Mouse (Mus musculus) splenic B cell, adult 2 months (primary cell): Measurements from ENCODE around the gene Cebpe.

ENCODE experiments used
- DNase-seq: peaks from one replicate; pipeline ENCODE4 v3.0.0-alpha.2; 2011; ENCODE audit warnings: low read depth, low spot score
- H3K27me3 ChIP-seq: 2 replicates; pipeline ENCODE4 v1.6.1; 2012; ENCODE audit warnings: mild to moderate bottlenecking, low read length, moderate library complexity, mixed read lengths; ENCODE audit not compliant: control insufficient read depth, poor library complexity, insufficient read depth, severe bottlenecking
- H3K36me3 ChIP-seq: 2 replicates; pipeline ENCODE4 v1.6.1; 2012; ENCODE audit warnings: mild to moderate bottlenecking, low read length, moderate library complexity, mixed read lengths; ENCODE audit not compliant: control insufficient read depth, poor library complexity, insufficient read depth, severe bottlenecking

The Cebpe gene

DNA sequence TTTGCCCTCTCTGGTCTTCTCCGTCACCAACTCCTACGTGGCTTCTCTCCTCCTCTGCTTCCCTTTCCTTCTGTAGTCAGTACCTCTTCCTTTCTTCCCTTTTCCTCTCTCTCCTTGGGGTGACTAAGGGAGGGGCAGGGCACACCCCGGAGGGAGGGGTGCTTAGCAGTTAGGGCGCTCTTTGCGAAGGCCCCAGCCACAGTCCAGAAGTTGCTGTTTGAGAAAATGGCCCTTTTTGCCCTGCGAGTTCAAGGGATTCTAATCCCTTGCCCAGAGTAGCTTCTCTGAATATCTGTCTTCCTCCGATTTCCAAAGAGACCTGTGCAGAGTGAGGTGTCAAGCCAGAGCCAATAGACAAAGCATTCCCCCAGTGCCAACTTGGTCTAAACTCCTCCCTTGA is at the start of gene Cebpe:
Gene Cebpe, minus strand, starts transcription at position 101 of the 400 bp plus-strand sequence.
- H3K36me3 ChIP-seq, result no peaks in the 10 kb centered on the region
- no peak for DNase-seq
- H3K27me3 ChIP-seq, result no peaks in the 10 kb centered on the region

DNA sequence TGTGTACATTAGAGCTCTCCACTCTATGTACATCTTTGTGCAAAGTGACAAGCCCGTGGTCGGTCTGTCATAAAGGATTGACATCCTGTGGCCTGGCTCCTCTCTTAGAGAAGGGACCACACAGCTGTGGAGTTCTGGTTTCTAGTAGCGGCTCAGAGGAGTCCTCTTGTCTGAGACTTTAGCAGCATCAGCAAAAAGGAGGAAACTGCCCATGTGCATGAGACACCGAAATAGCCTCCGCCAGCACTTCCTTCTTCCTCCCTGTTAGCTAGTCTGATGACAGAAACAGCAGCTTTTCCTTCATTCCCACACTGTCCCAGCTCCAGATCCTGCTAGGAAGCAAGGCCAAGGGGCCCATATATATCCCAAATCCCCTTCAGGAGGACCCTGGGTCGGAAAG is 44.4 kb upstream of the Cebpe start:
- H3K36me3 ChIP-seq, result no peaks in the 10 kb centered on the region
- DNase-seq, result no peak
- no peaks in the 10 kb centered on the region for H3K27me3 ChIP-seq

DNA sequence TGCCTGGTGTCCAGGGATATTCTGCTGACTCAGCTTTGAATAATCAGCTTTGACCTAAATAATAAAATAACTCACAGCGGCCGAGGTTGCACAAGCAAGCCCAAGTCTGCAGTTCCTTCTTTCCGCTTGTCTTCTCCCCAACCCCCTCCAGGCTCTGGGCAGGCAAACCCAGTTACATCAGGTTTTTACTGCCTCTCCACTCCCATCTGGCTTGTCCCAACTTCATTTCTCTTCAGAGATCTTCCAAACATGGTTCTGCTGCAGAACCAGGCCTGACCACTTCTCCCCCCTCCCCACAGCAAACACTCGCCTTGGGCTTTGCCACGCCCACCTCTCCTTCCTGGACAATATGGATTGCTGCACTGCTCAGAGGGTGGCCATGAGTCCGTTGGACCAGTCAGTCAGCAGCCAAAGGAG is 42.6 kb upstream of the Cebpe start:
- no peaks in the 10 kb centered on the region for H3K36me3 ChIP-seq
- DNase-seq, result no peak
- H3K27me3 ChIP-seq, result no peaks in the 10 kb centered on the region

DNA sequence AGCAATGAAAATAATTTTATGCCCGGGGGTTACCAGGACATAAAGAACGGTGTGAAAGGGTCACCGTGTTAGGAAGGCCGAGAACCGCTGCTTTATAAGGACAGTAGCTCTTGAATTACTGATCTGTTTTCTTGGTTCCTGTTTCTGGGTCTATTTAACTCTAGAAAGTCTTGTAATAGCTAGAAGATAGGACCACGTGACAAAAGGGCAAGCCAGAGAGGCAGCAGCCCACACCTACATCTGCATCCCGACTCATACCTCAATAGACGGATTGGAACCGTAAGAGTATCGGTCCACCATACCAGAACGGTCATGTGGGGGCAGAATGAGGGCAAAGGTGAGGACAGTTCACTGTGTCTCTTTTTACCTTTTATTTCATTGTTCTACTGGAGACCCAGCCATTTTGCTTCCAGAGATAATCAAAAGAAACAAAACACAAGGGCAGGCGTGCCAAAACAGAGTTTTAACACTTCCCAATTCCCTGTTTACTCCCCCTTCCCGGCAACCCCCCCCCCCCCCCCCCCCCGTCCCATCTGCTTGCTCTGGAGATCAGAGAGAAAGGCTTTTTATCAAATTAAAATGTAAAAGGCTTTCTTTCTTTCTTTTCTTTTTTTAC is 42.1 kb upstream of the Cebpe start:
- H3K36me3 ChIP-seq, result no peaks in the 10 kb centered on the region
- no peaks in the 10 kb centered on the region for H3K27me3 ChIP-seq
- no peak for DNase-seq

DNA sequence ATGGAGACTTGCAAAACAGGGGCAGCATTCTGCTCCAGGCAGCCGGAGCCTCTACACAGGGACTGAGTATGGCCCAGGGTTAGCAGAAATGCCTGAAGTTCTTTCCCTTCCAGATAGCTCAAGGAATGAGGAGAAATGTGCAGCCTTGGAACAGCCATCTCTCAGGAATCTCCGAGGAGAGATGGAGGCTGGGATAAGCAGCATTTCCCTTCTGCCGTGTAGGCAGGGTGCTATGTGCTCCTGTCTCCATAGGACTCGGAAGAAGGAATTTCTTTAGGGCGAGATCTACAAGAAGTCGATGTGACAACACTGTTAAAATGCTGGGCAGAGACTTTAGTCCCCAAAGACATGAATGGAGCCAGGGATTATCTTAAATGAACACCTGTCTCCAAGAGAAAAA is 41.0 kb upstream of the Cebpe start:
- Histone ChIP-seq H3K36me3 (no peaks in the 10 kb centered on the region), H3K27me3 (no peaks in the 10 kb centered on the region)
- no peak for DNase-seq

DNA sequence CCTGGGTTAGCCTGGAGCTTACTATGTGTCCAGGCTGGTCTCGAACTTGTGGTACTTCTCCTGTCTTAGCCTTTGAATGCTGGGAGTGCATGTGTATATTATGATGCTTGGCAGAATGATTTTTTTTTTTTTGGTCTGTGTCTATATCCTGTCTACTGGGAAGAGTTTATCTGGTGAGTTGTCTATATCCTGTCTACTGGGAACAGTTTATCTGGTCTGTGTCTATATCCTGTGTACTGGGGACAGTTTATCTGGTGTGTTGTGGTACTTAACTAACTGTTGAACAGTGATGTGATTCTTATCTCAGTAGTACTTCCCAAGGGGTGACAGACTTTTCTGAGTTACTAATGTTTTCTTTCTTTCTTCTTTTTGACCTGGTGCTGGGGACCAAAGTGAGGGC is 39.8 kb upstream of the Cebpe start:
- DNase-seq, result no peak
- no peaks in the 10 kb centered on the region for H3K36me3 ChIP-seq
- H3K27me3 ChIP-seq, result no peaks in the 10 kb centered on the region

DNA sequence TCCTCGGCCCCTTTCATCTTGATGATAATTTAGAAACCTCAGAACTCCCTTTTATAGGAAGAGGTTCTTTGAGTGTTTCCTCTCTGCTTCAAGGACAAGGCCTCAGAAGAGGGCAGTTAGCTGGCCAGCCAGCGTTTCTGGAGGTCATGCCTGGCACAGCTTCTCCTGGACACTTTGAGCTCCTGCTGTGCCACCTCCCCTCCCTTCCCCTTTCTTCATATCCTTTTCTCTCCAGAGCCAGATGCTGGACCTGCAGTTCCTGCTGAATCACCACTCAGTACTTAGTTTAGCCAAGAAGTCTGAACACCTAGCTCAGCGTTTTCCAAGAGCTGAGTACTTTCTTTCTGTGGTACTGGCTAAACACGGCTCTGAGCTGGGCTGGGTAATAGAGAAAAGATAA is 37.3 kb upstream of the Cebpe start:
- Histone ChIP-seq H3K36me3 (no peaks in the 10 kb centered on the region), H3K27me3 (no peaks in the 10 kb centered on the region)
- DNase-seq, result no peak

DNA sequence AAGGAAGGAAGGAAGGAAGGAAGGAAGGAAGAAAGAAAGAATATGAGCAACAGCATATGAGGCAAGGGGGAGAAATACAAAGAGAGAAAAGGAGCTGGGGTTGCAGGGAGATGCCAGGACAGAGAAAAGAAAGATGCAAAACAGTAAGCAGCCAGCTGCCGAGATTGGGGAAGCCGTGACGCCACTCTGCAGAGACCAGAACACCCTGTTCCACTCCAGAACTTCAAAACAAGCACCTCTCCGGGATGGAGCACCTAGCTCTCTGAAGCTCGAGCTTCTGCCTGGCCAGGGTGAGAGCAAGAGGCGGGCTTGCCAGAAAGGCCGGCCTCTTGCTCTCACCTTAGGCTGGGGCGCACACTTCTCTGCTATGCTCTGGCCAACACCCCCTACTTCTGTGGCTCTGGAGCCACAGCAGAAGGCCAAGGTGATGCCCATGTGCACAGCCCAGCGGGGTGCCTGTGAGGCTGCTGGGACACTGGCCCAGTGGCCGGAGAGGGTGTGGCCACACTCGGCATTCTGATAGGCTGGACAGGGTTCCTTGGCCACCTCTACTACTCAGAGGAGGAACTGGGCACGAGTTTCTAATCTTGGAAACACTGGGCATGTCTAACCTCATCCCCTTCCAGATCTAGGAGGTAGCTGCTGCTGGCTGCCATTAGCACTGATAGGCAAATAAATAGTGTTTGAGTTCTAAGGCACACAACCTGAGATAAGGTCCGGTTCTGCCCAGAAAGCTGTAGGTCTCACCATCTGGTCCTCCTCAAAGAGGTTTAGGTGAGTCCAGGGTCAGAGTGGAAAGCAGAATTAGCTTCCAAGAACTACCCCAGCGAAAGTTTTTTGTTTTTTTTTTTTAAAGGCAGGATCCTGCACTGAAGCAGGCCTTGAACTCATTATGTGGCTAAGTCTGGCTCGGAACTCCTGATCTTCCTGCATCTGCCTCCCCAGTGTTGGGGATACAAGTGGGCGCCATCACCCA is 36.3 kb upstream of the Cebpe start:
- Histone ChIP-seq H3K36me3 (no peaks in the 10 kb centered on the region), H3K27me3 (no peaks in the 10 kb centered on the region)
- no peak for DNase-seq

DNA sequence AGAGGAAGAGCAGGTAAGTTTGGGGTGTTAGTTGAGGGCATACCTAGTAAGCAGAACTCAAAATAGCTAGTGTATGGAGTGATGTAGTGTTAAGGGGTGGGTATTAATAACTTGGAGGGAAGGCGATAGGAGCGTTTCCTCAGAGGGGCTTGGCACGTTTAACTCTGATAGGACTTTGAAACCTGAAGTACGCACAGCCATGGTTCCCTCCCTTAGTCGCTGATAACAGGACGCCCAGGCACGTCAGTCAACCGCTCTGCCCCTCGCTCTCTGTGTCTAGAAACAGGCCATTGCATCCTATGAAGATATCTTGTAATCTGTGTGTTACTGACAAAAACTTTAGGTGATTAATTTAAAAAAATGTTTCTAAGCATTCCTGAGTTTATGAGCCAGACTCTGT is 34.1 kb upstream of the Cebpe start:
- H3K27me3 ChIP-seq, result no peaks in the 10 kb centered on the region
- DNase-seq, result no peak
- H3K36me3 ChIP-seq, result no peaks in the 10 kb centered on the region

DNA sequence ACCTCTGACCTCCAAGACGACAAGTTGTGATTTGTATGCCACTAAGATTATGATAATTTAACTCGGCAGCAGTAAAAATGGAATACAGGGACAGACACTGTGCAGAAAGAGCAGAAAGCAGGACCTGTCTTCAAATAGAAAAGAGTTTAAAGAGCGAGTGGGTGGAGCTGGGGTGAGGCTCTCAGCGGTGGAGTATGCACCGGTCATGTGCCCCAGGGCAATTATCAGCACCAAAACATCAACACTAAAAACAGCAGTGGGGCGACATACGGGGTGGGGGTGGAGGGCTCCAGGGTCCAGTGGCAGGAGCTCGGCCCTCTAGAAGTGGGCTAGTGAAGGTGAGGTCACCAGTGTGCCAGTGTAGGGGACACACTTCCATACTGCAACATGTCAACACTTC is 32.5 kb upstream of the Cebpe start:
- DNase-seq, result no peak
- Histone ChIP-seq H3K36me3 (no peaks in the 10 kb centered on the region), H3K27me3 (no peaks in the 10 kb centered on the region)

DNA sequence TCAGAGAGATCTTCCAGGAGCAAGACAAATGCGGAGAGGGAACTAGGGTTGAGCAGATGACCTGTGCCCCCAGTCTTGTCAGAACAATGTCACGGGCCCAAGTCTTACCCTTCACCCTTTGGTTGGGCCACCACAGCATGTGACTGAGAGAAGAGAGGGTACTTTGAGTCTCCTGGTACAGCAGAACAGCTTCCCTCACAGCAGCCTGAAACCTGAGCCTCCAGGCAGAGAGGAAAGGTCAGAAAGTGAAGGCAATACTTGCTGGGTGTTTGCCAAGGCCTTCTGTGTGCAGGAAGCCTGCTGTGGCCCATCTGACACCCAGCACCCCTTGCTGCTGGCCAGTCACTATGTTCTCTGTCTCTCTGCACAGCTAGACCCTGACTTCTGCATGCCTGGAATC is 30.4 kb upstream of the Cebpe start:
- no peaks in the 10 kb centered on the region for H3K27me3 ChIP-seq
- DNase-seq, result no peak
- no peaks in the 10 kb centered on the region for H3K36me3 ChIP-seq

DNA sequence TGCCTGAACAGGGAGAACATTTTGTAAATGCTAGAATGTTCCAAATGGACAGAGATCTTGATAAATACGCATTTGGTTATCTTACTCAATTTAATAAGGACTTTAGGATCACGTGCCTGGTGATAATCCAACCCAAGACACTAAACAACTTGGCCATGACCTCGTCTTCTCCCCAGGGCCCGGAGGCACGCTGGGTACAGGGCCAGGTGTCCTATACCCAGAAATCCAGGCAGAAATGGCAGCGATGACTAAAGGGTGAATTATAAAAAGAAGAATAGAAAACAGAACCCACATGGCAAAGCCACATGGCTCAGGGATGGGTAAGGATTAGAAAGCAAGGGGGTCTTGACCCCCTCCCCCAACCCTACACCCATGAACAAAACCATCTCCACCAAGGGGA is 29.7 kb upstream of the Cebpe start:
- Histone ChIP-seq H3K27me3 (no peaks in the 10 kb centered on the region), H3K36me3 (no peaks in the 10 kb centered on the region)
- DNase-seq, result no peak

DNA sequence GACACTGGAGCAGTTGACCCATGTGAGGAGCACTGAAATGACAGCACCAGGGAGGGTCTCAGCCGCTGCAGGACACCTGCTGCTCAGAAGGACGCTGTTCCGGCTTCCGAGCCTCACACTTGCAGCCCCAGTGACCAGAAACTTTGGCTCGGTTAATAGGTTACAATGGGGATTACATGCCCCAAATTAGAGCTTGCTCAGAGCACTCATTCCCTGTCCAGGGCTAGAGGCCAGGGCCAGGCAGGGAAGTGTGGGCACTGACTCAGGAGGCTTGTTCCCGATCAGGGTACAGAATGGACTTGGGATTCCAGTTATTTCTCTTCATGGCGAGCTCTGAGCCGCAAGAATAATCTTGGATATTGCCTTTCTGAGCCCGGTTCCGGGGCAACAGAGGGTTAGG is 25.7 kb upstream of the Cebpe start:
- Histone ChIP-seq H3K27me3 (no peaks in the 10 kb centered on the region; the same call in 1 of the 2 replicates), H3K36me3 (no peaks in the 10 kb centered on the region)
- DNase-seq, result no peak

DNA sequence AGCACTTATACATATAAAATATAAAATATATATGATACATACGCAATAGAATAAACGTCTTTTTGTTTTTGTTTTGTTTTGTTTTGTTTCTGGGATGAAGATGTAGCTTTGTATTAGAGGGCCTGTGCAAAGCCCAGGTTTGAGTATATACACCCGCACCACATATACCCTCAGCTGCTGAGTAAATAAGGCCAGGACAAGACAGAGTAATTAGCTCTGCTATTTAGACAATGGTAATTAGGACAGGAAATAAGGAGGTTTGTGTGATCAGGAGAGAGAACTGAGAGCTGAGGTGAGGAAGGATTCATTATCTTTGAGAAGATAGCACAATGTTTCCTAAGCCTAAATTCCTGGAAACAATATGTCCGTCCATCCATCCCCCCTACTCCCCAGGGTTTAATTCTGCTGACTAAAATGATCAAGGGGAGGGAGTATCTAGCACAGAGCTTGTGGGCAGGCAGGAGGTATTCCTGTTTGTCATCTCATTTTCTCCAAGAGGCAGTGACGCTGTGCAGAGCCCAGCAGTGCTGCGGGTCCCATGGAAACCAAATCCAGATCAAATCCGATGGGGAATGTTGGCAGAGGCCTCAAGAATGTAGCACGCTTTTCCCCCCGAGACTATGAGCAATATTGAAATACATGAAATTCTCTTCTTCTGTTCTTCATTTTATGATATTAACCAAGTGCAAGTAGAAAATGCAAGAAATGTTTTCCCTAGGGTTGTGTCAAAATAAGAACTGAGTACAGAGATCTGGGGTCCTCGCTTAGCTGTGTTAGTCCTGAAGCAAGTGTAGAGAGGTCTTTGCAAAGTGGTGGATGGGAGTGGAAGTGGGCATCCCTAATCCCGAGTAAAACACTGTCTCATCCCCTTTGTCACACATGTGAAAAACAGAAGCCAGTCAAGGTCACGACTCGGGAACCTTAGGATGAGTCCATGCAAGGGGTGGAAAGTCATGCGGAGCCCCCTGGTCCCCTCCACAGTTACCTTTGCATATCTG is 24.9 kb upstream of the Cebpe start:
- no peaks in the 10 kb centered on the region for H3K36me3 ChIP-seq
- DNase-seq, result no peak
- H3K27me3 ChIP-seq, result no peaks in the 10 kb centered on the region; the same call in 1 of the 2 replicates
